Mouse (Mus musculus) lung, postnatal 0 days (tissue): ENCODE measurements around the gene Myadml2.

Experiments
- CTCF ChIP-seq: IDR thresholded peaks from 2 replicates; pipeline ENCODE4 v1.5.1; 2016; ENCODE audit warnings: antibody characterized with exemption, mild to moderate bottlenecking
- EP300 ChIP-seq: IDR thresholded peaks from 2 replicates; pipeline ENCODE4 v1.6.1; 2016; ENCODE audit warnings: antibody characterized with exemption, mild to moderate bottlenecking, control low read depth

DNA sequence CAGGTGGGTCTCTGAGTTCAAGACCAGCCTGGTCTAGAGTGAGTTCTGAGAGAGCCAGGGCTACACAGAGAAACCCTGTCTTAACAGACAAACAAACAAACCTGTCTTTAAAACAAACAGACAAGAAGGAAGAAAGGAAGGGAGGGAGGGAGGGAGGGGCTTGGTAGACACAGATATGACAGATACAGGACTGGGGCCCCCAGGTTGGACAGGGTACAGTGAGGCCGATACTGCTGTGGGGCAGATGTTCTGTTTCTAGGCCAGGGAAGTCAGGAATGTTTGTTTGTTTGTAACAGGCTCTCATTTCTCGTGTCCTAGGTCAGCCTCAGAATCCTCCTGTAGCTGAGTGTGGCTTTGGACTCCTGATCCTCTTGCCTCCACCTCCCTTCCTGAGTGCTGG is 44.4 kb downstream of the Myadml2 start:
- TF ChIP-seq CTCF: no peak
- no peak for TF ChIP-seq EP300
